Mouse (Mus musculus) embryonic facial prominence, embryonic 13.5 days (tissue): ENCODE data around the gene Ostf1. TPM values are rescaled to one million over a fixed set of nuclear protein-coding genes. Genes with fewer than 3 reads are reported as not detected.
A peak's percentile ranks its signal among the peaks of the same experiment; 100 is the strongest.

Experiments
- ATAC-seq: fragments of 200-750 bp; cut with Nextera tagmentation; 2 replicates; pipeline ENCODE4 v1.8.0; 2017; ENCODE audit warnings: low read depth; ENCODE audit not compliant: insufficient number of reproducible peaks, insufficient read depth, low FRiP score, low TSS enrichment
- H3K27ac ChIP-seq: fragments of 300-500 bp; sonication (generic); 2 replicates; pipeline ENCODE4 v1.5.1; 2015; ENCODE audit warnings: moderate library complexity, mild to moderate bottlenecking, inconsistent platforms
- H3K27me3 ChIP-seq: fragments of 300-500 bp; sonication (generic); 2 replicates; pipeline ENCODE4 v1.6.1; 2015; ENCODE audit warnings: mild to moderate bottlenecking, inconsistent platforms
- H3K36me3 ChIP-seq: fragments of 300-500 bp; sonication (generic); 2 replicates; pipeline ENCODE4 v1.6.1; 2015; ENCODE audit warnings: mild to moderate bottlenecking, inconsistent platforms
- H3K4me1 ChIP-seq: fragments of 300-500 bp; sonication (generic); 2 replicates; pipeline ENCODE4 v1.6.1; 2015; ENCODE audit warnings: inconsistent platforms
- H3K4me2 ChIP-seq: fragments of 300-500 bp; sonication (generic); 2 replicates; pipeline ENCODE4 v1.6.1; 2015; ENCODE audit warnings: moderate library complexity, mild to moderate bottlenecking, inconsistent platforms
- H3K4me3 ChIP-seq: fragments of 300-500 bp; sonication (generic); 2 replicates; pipeline ENCODE4 v1.5.1; 2015; ENCODE audit warnings: mild to moderate bottlenecking, inconsistent platforms
- H3K9ac ChIP-seq: fragments of 300-500 bp; sonication (generic); 2 replicates; pipeline ENCODE4 v1.6.1; 2015; ENCODE audit warnings: mild to moderate bottlenecking, inconsistent platforms
- H3K9me3 ChIP-seq: fragments of 300-500 bp; sonication (generic); 2 replicates; pipeline ENCODE4 v1.6.1; 2016; ENCODE audit warnings: inconsistent platforms
- WGBS: fragments of 180-500 bp; shearing (Covaris S2); methylation state at CpG from one replicate; pipeline ENCODE4 v1.1.7; 2015; ENCODE audit warnings: mixed read lengths; 5-methylcytosine and 5-hydroxymethylcytosine counted together
- polyA plus RNA-seq: library from polyadenylated mRNA; unstranded; fragments of >200 nt; fragmentation: Nextera tagmentation; extraction: Ambion mirVana; gene quantifications from 2 replicates; pipeline ENCODE4 v1.2.1, GENCODE M21; 2015

The Ostf1 gene
- 65.1 and 68.4 TPM in 2 replicates for polyA plus RNA-seq

DNA sequence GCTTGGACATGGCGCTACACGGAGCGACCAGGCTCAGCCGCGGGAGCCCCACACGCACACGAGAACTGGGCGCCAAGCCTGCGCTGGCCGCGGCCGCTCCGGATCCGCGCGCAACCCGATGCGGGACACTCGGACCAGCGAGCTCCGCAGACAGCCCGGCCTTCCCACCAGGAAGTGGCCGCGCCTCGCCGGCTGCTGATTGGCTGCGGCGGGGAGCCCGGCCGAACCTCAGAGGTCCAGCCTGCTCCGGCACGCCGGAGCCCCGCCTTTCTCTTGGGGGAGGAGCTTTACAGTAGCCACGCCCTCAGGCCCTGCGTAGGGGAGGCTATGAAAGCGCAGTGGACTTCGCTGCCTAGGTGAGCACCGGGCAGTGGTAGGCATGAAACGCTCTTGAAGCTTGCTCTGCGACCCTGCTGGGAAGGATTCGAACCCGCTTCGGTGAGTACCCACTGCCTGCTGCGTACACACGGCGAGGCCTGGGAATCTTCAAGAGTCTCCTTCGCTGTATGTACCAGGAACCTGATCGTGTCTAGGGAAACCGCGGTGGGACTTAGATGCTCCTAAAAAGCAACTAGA lies at the start of gene Ostf1, which contains the start of gene Nmrk1:
Gene Ostf1 (minus strand): TSS at position 180 of the 576 bp plus-strand sequence.
Gene Nmrk1 (plus strand): TSS at position 307 of the 576 bp plus-strand sequence.
- Histone ChIP-seq H3K4me3 (peak within 1 kb of the TSS; percentile 82), H3K4me2 (peak within 1 kb of the TSS; percentile 86), H3K4me1 (peaks cover 18% of the 10 kb centered on the region; the same call in 1 of the 2 replicates), H3K27ac (peak within 1 kb of the TSS; percentile 64), H3K9ac (peak within 1 kb of the TSS; percentile 79), H3K9me3 (no peaks in the 10 kb centered on the region), H3K27me3 (no peaks in the 10 kb centered on the region), H3K36me3 (no peaks in the 10 kb centered on the region)
- WGBS = under 1% methylated on average over 51 of the region's 51 CpGs
- ATAC-seq = peak; percentile 95

DNA sequence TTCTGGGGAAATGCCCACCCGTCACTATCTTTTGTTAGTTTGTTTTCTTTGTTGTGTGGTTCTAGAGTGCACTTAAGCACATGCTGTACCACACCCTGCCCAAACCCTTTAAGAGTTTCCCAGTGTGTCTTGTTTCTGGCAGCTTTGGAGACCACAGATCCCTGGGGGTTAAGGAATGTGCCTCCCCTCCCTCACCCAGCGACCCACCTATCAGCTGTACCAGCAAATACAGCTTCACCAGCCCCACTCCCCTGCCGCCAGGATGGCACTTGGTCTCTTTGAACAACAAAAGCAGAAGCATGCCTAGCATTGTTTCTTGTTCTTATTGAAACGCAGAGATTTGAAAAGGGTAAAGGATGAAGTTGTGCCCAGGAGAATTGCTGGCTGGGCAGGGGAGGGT lies 41.5 kb upstream of the Ostf1 start:
- no peaks in the 10 kb centered on the region for H3K36me3 ChIP-seq
- 24% methylated on average over 4 of the region's 4 CpGs for WGBS
- ATAC-seq = no peak
- H3K27me3 ChIP-seq = no peaks in the 10 kb centered on the region
- peak overlapping the region; percentile 82 for H3K4me3 ChIP-seq
- no peaks in the 10 kb centered on the region for H3K9me3 ChIP-seq
- H3K27ac ChIP-seq = no peak overlapping the region
- H3K4me1 ChIP-seq = peaks cover 31% of the 10 kb centered on the region
- H3K9ac ChIP-seq = peak overlapping the region; percentile 54
- H3K4me2 ChIP-seq = peak overlapping the region; percentile 74

DNA sequence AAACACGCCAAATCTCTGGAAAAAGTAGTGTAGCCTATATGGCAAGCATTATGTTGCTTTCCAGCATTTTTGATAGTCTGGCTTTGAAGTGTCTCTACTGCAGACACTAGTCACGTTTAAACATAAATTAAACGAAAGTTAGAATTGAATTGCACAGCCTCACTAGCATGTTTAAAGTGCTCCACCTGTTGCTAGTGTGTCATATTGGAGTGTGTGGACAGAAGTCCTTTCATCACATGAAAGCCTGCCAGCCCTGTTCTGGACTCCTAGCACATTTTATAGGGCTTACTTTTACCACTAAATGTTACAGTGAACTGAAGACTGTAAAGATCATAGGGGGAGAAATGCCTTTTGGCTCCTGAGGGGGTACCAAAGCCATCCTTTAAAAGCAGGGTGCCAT lies 40.9 kb upstream of the Ostf1 start:
- WGBS = 63% methylated on average over 3 of the region's 3 CpGs
- no peak for ATAC-seq

DNA sequence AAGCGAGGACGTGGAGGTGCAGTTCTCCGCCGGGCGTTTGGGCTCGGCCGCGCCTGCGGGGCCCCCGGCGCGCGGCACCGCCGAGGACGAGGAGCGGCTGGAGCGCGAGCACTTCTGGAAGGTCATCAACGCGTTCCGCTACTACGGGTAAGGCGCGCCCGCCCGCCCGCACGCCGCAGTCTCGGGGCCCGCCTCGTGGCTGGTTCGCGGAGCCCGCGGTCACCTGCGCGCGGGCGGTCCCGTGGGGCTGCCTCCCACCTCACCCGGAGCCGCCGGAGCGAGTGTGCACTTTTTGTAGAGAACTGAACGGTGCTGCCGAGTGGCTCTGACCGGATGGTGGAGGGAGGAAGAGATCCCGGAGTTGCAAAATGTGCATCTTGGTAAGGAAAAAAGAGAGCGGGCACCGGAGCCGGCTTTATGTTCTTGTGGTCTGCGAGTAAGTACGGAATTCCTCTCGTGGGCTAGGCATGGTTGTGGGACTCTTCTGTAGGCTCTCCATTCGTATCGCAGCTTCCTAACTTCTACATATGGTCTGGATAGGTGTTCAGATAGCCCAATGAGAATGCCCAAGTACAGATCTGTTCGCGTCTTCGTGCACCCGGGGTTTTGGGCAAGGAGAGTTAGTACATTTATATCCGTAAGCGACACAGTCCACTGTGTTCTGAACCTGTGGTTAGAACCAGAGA lies 39.6 kb upstream of the Ostf1 start:
- WGBS = under 1% methylated on average over 60 of the region's 64 CpGs
- Histone ChIP-seq H3K27me3 (no peaks in the 10 kb centered on the region), H3K4me1 (peaks cover 33% of the 10 kb centered on the region), H3K4me2 (peak overlapping the region; percentile 74), H3K9me3 (no peaks in the 10 kb centered on the region), H3K27ac (peak overlapping the region; percentile 89), H3K4me3 (peak overlapping the region; percentile 82), H3K36me3 (no peaks in the 10 kb centered on the region), H3K9ac (peak overlapping the region; percentile 90)
- ATAC-seq = peak; percentile 46

More for the DNA sequence above, 40.9 kb upstream of the Ostf1 start:
- H3K9me3 ChIP-seq = no peaks in the 10 kb centered on the region
- H3K4me1 ChIP-seq = peaks cover 31% of the 10 kb centered on the region
- no peaks in the 10 kb centered on the region for H3K27me3 ChIP-seq
- H3K9ac ChIP-seq = no peak overlapping the region
- no peak overlapping the region for H3K27ac ChIP-seq
- H3K4me3 ChIP-seq = peak overlapping the region; percentile 82
- peak overlapping the region; percentile 74 for H3K4me2 ChIP-seq
- H3K36me3 ChIP-seq = no peaks in the 10 kb centered on the region

DNA sequence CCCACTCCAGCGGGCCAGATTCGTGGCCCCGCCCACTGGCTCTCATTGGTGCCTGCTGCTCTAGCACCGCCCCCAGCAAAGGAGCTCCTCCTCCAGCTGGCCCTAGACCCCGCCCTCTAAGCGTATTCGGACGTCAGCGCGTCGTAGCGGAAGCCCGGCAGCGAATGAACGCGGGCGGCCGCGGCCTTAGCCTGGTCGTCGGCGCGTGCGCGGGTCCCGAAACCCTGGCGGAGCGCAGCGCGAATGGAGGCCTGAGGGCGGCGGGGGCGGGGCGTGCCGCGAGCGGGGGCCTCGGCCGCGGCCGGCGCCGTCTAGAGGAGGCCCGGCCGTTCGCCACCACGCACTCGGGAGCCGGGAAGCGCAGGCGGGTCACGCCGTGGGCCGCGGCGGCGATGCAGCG lies 39.0 kb upstream of the Ostf1 start, which contains the start of gene Carnmt1:
Gene Carnmt1 (plus strand): TSS at position 157 of the 400 bp plus-strand sequence.
- no peaks in the 10 kb centered on the region for H3K9me3 ChIP-seq
- no peaks in the 10 kb centered on the region for H3K36me3 ChIP-seq
- peak within 1 kb of the TSS; percentile 74 for H3K4me2 ChIP-seq
- peak within 1 kb of the TSS; percentile 89 for H3K27ac ChIP-seq
- H3K4me1 ChIP-seq = peaks cover 29% of the 10 kb centered on the region
- under 1% methylated on average over 53 of the region's 58 CpGs for WGBS
- peak within 1 kb of the TSS; percentile 82 for H3K4me3 ChIP-seq
- peak; percentile 96 for ATAC-seq
- peak within 1 kb of the TSS; percentile 90 for H3K9ac ChIP-seq
- no peaks in the 10 kb centered on the region for H3K27me3 ChIP-seq

DNA sequence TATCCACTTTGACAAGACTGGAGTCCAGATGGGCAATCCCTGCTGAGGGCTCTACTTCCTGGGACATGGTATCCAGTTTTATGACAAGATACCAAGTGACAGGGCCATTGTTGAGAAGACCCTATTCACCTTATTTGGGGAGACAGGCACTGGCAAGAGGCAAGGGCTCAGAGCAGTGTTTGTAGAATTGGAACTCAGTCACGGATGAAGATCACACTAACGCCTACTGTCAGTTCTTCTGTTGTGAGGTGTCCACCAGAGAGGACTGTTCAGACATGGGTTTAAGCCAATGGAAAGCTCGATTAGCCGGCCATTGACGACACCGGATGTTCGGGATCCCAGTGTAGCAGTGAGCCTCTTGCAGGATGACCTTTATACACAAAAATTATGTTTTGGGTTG lies 37.9 kb upstream of the Ostf1 start:
- Histone ChIP-seq H3K4me3 (no peak overlapping the region), H3K4me1 (peaks cover 29% of the 10 kb centered on the region), H3K27ac (peak overlapping the region; percentile 89), H3K27me3 (no peaks in the 10 kb centered on the region), H3K4me2 (no peak overlapping the region), H3K9ac (no peak overlapping the region), H3K9me3 (no peaks in the 10 kb centered on the region), H3K36me3 (no peaks in the 10 kb centered on the region)
- ATAC-seq = no peak
- 93% methylated on average over 7 of the region's 7 CpGs for WGBS

DNA sequence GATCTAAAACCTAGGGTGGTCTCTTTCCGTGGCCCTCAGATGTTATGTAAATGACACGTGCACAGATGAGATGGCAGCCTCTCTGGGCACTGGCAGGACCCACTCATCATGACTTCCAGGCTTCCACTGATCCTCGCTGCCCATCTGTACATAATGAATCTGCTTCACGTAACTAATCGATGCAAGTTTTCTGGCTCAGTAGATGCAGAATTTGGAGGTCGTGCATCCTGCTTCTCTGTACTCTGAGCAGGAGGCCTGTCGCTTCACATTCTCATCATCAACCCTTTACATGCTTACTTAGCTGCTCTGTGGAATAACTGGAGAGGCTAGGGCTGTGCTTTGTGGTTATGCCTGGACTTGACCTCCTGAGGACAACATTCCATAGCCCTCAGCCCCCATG lies 35.3 kb upstream of the Ostf1 start:
- Histone ChIP-seq H3K36me3 (no peaks in the 10 kb centered on the region), H3K27ac (no peak overlapping the region), H3K27me3 (no peaks in the 10 kb centered on the region), H3K4me3 (no peak overlapping the region), H3K4me1 (peaks cover 13% of the 10 kb centered on the region; the same call in 1 of the 2 replicates), H3K9me3 (no peaks in the 10 kb centered on the region), H3K9ac (no peak overlapping the region), H3K4me2 (no peak overlapping the region)
- no peak for ATAC-seq
- 52% methylated on average over 7 of the region's 7 CpGs for WGBS

DNA sequence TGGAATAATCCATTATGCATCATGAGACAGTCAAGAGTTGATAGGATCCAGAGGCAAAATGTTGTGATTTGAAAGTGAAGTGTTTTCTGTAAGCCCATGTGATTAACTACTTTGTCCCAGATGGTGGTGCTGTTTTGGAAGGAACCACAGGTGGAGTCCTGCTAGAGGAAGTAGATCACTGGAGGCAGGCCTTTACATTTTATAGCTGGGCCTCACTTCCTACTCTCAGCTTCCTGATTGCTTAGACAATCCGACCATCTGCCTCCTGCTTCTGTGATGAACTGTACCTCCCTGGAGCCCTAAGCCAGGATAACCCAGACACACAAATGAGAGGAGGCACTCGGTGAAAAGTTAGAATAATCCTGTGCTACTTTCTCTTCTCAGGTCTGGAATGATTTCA lies 32.3 kb upstream of the Ostf1 start:
- Histone ChIP-seq H3K4me1 (peaks cover 4% of the 10 kb centered on the region; the same call in 1 of the 2 replicates), H3K36me3 (no peaks in the 10 kb centered on the region), H3K9ac (no peak overlapping the region), H3K27ac (no peak overlapping the region), H3K4me3 (no peak overlapping the region), H3K27me3 (no peaks in the 10 kb centered on the region), H3K9me3 (no peaks in the 10 kb centered on the region), H3K4me2 (no peak overlapping the region)
- 73% methylated on average over 2 of the region's 2 CpGs for WGBS
- no peak for ATAC-seq

DNA sequence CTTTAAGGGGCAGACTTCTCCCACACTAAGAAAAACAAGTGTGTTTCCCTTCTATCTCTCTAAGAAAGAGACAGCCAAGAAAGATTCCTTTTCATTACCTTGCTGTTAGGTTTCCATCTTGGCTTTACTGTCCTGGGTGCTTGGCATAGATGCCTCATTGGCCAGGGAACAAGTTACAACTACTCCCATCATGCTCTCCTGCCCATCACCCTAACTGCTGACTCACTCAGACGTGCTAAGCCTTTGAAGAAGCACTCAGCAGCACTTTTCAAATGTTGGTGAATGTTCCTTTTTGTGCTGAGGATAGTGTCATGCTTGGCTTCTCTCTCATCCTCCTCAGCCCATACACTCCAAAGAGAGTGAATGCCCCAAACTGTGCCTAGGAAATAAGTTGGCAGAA lies 30.1 kb upstream of the Ostf1 start:
- Histone ChIP-seq H3K9ac (no peak overlapping the region), H3K4me1 (no peaks in the 10 kb centered on the region), H3K27ac (no peak overlapping the region), H3K36me3 (no peaks in the 10 kb centered on the region), H3K4me3 (no peak overlapping the region), H3K4me2 (no peak overlapping the region), H3K27me3 (no peaks in the 10 kb centered on the region), H3K9me3 (no peaks in the 10 kb centered on the region)
- WGBS = 49% methylated on average over 1 of the region's 1 CpGs
- ATAC-seq = no peak

DNA sequence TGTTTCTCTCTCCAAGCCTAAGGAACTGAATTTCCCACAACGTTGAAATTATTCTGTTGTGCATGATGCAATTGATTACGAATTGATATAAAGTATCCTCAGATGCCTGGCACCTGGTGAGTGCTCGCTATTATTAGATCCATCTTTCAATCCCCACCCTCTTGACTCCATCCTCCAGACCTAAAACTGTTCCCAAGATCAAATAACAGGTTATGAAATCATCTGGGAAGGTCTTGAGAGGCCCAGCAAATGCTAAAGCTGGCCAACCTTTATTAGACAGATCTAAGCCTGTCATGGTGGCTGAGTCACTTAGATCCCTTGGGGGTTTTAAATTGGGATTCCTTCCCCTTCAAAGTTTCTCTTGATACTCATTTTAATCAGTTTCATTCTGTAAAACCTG lies 28.8 kb upstream of the Ostf1 start:
- WGBS = 76% methylated on average over 3 of the region's 3 CpGs
- Histone ChIP-seq H3K27me3 (no peaks in the 10 kb centered on the region), H3K4me2 (no peak overlapping the region), H3K9me3 (no peaks in the 10 kb centered on the region), H3K4me1 (no peaks in the 10 kb centered on the region), H3K4me3 (no peak overlapping the region), H3K27ac (no peak overlapping the region), H3K9ac (no peak overlapping the region), H3K36me3 (no peaks in the 10 kb centered on the region)
- no peak for ATAC-seq

DNA sequence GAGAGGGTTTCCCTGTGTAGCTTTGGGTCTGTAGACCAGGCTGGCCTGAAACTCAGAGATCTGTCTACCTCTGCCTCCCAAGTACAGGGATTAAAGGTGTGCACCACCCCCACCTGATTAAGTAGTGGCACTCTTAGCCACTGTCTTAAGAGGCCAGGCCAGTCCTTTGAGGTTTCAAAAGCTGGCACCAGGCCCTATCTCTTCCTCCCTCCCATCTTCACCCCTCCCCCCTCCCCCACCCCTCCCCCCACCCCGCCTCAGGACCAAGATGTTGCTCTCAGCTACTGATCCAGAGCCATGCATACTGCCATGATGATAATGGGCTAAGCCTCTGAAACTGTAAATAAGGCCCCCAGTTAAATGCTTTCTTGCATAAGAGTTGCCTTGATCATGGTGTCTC lies 27.7 kb upstream of the Ostf1 start:
- Histone ChIP-seq H3K27me3 (no peaks in the 10 kb centered on the region), H3K36me3 (no peaks in the 10 kb centered on the region), H3K9ac (no peak overlapping the region), H3K27ac (no peak overlapping the region), H3K4me1 (no peaks in the 10 kb centered on the region), H3K4me3 (no peak overlapping the region), H3K9me3 (no peaks in the 10 kb centered on the region), H3K4me2 (no peak overlapping the region)
- no peak for ATAC-seq
- WGBS = 50% methylated on average over 1 of the region's 1 CpGs

DNA sequence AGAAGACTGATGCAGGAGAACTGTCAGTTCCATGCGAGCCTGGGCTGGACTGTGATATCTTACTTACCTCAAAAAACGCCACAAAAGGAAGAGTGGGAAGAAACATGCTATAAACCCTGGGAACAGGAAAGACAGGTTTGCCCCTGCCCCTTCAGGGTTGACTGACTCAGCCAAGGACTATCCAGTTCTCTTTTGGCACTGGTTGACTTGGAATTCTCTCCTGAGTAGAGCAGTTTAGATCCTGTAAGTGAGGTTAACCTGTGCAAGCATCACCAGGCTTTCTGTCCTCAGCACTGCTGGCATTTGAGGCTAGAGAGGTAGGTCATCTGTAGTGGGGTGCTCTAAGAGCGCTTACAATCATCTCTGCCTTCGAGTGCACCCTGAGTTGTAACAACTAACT lies 26.9 kb upstream of the Ostf1 start:
- no peaks in the 10 kb centered on the region for H3K27me3 ChIP-seq
- H3K9me3 ChIP-seq = no peaks in the 10 kb centered on the region
- no peak overlapping the region for H3K4me2 ChIP-seq
- WGBS = 57% methylated on average over 4 of the region's 4 CpGs
- H3K36me3 ChIP-seq = no peaks in the 10 kb centered on the region
- no peak overlapping the region for H3K9ac ChIP-seq
- no peaks in the 10 kb centered on the region for H3K4me1 ChIP-seq
- ATAC-seq = no peak
- no peak overlapping the region for H3K27ac ChIP-seq
- H3K4me3 ChIP-seq = no peak overlapping the region
